Mouse (Mus musculus) kidney, postnatal 36 days (tissue): ENCODE results near the gene Osbpl3.

Experiments
- DNase-seq, 2 experiments: peaks; one replicate each; pipeline ENCODE4 v3.0.0; 2021 to 2022; ENCODE audit warnings: mixed read lengths in 2 of 2

Osbpl3 gene

DNA sequence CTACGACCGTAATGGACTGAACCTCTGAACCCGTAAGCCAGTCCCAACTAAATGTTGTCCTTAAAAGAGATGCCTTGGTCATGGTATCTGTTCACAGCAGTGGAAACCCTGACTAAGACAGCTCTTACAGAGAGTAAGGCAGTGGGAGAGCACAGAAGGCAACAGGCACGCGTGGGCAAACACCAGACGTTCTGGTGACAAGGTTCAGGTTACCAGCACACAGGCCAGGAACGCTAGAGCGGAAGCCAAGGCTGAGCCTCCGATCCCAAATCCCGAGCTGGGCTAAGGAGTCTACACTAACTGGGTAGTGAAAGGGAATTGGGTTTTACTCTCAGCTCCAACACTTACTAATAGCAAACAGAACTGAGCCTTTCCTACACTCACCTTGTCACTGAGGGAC lies 3.8 kb downstream of the Osbpl3 start:
- peak; percentile 53 to 64 for DNase-seq

DNA sequence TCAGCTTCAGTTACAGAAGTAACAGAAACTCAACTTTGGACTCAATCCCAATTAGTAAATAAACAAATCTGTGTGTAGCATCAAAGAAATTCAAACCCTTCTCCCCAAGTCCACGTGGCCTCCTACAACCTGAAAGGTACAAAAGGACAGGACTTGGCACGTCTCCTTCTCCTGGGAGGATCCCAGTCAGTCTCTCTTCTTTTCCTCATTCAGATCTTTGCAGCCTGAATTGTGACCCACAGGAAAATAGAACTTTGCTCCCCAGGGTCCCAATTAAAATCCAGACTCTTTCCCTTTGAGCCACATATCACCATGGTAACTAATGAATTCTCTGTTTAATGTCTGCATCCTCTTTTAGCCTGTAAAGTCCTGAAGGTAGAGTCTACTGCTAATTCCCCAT lies 10.4 kb downstream of the Osbpl3 start:
- peak; percentile 67 to 87 for DNase-seq

DNA sequence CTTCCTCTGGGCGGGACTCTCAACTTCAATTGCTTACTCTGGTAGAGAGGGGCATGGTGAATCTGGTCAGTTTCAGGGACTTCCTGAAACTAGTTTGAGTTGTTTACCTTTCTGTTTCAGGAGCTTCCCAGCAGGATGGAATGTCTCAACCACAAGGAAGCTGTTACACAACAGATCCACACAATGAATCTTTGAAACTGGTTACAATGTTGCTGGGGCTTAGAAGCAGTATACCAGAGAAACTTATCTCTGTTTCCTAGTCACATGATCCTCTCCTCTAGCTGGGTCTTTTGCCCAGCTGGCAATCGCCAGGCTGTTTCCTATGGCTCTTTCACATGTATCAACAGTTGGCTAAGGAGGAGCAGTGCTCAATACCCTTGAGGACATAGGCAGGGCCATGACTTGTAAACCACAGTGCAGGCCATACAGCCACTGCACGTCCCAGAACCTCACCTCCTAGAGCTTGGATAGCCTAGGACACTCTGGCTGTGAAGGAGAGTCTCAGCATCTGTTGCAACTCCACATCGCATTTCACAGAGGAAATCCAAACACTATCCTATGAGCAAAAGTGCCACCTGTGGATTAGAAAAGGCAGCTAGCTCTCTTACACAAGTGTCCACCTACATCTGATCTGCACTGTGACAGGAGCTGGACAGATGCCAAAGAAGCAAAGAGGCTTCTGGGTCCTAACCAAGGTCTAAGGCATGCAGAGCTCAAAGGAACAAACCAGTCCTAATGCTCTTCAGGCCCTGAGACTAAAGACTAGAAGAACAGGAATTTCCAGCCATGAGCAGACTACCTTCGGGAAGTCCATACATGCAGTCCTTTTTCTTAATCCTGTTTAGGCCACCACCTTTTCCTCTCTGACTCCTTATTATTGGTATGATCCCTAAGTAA lies 14.8 kb downstream of the Osbpl3 start:
- peak in 1 of 2 experiments; percentile 51 for DNase-seq

DNA sequence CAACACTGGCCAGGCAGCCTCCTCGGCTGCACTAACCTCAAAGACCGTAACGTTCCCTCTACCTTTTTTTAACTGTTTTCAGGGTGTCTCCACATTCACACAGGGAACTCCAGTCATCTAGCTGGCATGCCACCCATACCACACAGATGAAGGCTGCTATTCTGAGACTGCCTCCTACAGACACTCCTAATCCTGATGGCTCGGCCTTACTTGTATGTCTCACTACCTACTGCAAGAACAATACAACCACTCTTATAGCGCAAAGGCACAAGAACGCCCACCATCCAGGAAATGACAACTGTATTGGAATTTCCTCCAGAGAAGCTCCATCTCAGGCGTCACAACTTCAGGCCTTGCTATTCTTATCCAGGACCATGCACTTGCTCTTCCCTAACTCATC lies 15.8 kb downstream of the Osbpl3 start:
- DNase-seq, result no peak

DNA sequence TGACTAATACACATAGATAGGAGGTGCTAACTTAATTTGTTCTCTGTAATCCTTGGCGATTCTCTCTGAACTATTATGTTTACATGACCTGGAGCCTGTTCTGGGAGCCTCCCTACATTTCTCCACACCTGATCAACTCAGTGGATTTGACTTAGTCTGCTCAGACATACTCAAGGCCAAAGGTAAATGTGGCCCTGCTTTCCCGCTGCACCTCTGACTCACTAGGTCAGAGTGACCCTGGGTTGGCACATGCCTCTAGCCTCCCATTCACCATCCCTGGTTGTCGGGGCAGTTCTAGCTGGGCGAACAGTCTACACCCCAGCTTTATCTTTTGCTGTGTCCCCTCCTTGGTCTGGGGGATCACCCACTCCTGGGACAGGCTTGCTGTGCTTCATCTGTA lies 17.1 kb downstream of the Osbpl3 start:
- peak; percentile 38 to 52 for DNase-seq

DNA sequence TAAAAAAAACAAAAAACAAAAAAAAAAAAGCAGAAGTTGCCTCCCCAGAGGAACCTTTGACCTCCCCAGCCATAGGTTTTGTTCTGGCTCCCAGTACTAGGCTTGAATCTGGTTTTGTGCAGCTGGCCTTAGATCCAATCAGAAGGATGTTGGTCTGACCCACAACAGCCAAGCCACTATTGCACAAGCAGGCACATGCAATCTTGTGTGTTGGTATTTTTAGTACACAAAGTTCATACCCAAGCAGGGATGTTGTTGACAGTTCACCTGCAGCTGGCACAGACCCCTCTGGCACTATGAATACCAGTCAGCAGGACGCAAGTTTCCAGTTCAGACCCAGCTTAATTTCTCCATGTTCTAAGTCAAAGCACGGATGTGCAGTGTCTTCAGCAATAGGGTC lies 18.2 kb downstream of the Osbpl3 start:
- peak in 1 of 2 experiments; percentile 51 for DNase-seq

DNA sequence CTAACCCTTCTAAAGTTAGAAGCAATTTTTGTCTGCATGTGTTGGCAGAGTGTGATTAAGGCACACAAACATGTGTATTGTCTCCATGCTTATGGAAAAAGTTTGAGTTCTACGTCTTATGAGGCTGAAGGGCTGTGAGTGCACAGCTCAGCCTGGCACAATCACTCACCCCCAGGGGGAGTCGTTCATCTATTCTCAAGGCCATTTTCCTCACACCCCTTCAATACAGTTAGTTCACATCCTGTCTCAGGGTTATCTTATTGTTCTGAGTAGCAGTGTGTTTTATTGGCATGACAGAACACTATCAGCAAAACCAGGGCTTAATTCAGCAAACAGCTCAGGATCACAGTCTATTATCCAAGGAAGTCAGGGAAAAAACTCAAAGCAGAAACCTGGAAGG lies 19.3 kb downstream of the Osbpl3 start:
- peak in 1 of 2 experiments; percentile 44 for DNase-seq

DNA sequence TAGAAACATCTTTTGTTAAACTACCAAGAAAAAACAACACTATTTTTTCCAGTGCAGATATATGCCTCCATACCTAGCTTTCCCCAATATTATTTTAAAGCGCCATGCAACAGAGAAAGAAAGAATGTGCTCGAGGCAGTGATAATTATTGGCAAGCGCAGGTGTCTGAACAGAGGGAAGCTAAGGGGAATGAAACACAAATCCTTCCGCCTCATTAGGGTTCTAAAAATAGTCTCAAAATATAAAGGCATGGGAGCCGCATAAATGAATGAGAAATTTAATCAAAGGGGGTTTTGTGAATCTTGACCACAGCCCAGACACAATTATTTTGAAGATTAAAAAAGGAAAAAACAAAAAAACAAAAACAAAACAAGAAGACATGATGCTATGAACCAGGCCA lies 23.5 kb downstream of the Osbpl3 start:
- DNase-seq, result no peak

DNA sequence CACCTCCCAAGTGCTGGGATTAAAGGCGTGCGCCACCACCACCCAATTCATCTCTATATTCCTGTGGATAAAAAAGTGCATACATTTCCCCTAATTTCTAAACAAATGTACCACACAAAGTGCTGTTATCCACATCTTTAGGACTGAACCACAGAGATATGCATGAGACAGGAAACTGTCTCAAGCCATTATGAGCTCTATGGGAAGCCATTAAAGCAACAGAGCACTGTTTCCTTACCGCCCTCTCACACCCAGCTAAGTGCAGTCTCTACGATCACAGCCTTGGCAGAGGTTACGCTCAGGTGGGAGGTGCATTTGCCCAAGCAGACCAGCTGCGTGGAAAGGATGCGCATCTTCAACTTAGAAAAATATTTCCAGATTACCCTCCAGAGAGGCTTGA lies 26.7 kb downstream of the Osbpl3 start:
- DNase-seq, result no peak

DNA sequence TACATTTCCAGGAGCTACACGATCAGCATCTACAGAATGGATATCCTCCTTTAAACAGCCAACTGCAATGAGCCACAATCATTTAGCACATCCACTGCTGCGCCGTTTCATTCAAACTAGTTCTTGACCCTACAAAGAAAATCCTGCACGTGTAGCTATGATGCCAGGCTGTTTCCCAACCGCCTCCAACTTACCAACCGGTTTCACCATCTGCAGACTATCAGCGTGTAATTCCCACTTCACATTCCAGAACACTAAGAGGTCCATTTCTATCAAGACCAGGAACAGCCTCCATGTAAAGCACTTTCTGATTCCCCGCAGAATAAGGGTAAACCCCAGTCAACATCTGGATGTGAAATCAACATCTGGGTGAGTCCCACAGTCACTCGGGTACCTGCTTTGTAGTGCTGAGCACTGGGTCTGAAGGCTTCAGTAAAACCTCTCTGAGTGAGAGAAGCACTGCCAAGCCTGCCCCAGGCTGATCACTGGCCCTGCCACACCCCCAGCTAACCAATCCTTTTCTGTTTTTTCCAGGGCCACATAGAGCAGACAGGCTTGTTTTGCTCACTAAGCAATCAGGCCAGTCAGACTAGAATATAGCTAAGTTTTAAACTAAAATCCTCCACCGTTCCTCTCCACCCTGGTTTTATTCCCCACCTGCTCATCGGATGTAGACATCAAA lies 28.8 kb downstream of the Osbpl3 start:
- peak; percentile 33 to 42 for DNase-seq

DNA sequence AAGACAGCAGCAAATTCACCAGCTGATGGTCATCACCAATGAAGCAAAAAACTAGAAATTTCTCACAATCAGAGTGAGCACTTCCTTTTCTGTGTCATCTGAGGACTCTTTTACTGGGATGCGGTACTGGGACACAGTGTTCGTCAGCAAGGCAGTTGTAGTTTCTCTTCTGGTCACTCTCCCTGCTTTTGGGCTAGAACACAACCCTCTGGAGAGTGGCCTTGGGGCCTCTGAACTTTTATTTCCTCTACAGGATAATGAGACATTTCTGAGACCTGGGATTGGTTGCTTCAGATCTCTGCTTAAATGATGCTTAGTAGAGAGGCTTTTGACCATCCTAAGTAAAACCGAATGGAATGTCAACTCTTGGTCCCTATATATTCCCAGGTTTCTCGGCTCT lies 29.4 kb downstream of the Osbpl3 start:
- DNase-seq, result peak in 1 of 2 experiments; percentile 32

DNA sequence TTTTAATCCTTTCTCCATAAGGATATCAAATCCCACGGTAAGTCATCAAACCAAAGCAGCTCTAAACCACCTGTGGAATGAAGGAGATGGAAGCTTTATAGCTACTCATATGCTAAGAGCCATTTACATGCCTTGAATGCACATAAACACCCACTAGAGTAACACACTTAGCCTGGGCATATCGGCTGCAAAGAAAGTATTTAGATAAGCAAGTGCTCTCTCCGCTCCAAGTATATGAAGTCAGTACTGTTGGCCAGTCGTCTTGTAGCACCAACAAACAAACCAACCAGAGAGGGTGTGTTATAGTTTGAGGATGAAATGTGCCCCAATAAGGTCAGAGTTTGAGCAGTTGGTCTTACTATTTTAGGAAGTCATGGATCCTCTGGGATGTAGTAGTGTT lies 31.7 kb downstream of the Osbpl3 start:
- DNase-seq, result no peak

DNA sequence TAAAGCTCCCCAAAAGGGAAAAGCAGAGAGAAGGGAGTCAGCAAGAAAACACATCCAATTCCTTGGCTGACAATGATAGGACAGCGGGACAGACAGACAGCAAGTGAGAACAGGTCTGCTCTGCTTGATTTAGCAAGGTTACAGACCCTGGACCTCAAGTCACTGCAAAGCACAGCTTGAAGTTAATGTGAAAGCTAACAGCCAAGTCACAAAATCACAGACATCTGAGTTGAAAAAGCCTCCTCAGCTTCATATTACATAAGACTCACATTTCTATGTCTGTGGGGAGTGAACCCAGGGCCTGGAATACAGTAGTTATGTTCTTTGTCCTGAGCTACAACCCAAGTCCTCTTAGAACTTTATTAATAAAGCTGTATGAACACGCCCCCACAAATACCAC lies 35.6 kb downstream of the Osbpl3 start:
- DNase-seq, result peak in 1 of 2 experiments; percentile 76

DNA sequence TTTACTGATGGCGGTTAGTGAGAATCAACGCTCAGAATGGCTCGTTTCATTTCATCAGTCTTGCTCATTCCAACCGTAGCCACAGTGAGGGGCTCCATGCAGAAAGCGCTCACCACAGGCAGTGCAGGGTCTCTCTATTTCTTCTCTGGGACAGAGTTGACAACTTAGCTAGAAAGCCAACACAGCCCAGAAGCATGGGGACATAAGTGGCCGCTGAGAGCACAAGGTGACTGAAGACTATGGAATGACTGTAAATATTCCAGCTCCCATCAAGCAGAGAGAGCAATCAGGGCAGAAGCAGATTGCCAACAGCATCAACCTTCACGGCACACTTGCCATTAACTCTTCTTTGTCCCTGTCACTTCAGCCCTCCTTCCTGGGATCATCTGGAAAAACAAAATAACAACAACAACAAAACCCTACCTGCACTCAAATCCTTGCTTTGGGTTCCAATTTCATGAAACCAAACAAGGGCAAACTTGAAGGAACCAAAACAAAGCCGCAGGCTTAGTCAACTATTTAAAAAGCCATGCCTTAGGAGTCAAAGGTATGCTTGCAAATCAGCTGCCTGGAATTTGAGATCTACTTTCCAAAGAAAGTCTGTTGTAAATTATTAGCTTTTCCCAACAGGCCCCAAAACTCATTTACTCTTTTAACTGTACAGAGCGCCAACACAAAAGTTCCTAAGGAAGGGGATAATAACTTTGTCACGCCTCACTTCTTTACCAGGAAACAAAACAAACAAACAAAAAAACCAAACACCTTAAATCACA lies 36.3 kb downstream of the Osbpl3 start:
- peak; percentile 42 to 76 for DNase-seq

DNA sequence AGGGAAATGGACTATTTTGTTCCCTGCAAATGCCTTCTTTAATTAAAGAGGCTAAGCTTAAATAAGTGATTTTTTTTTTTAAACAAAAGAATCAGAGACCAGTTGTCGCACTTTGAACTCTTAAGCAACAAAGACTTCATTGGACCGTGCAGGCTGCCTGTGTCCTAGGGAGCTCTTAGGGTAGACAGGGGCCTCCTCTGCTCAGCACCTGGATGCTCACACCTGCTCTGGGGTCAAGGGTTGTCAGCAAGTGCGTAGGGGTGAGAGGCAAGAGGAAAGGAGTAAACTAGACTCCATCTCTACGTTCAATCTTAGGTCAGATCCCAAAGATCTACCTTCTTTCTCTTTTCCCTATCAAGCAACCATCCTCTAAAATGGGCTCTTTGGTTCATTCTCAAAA lies 37.0 kb downstream of the Osbpl3 start:
- DNase-seq, result peak; percentile 58 to 64

DNA sequence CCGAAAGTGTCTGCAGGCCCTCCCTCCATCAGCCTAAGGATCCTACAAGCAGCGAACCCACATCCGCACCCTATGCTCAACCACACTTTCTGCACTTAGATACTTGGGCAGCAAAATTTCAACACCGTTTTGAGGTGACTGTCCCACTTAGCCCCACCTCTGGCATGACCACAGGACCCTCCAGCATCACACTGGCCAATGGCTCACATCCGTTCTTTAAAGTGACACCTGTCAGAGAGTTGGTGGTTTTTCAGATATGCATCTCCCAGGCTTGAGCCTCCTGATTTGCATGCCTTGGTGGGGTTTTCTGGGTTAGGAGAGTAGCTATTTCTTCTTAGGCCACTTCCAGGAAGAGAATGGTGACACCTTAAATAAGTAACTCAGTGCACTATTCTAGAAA lies 39.1 kb downstream of the Osbpl3 start:
- DNase-seq, result no peak

DNA sequence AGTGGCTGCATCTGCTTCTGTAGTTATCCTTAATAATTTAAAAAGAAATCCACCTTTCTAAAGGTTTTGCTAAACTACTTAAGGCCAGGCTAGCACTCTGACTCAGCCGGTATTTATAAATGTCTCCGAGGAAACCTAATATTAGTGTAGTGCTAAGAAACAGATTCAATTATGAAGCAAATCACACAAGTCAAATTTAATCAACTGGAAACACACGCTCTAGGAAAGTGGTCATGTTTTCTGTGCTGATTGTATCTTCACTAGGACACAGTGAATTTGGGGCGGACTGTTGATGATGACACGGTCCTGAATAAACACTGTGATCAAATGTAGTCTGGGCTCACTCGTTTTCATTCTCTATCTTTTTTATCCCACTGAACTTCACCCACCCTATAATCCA lies 40.6 kb downstream of the Osbpl3 start:
- DNase-seq, result no peak

DNA sequence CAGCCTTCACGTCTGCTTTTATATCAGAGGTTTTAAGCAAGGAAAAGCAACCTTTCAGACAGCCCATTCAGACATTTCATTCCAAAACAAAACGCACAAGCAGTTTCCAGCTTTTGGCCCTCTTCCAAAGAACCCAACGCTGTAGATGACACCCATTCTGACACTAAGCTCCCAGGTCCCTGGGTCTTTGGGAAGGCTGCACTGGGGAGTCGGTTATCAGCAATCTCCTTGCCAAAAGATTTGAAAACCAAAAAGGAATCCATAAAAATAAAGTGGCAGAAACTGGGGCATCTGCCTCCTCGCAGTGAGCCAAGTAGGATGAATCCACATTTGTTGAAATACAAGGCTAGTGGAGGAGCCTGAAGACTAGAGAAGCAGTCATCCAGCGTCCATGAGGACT lies 41.5 kb downstream of the Osbpl3 start:
- DNase-seq, result no peak

DNA sequence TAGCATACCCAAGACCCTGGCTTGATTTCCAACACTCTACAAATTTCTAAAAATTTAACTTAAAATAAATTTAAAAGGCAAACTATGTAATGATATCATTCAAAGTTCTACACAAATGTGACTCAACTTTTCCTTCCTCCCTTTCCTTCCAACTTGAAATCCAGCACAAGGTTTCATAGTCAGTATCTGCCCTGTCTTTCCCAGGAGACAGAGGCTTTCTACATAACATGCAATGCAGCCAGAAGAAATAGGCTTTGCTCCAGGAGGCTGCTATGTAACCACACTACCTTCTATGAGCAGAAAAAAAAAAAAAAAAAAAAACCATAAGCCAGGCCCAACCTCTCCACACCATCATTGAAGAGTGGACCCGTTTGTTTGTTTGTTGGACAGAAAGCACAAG lies 42.6 kb downstream of the Osbpl3 start:
- no peak for DNase-seq

DNA sequence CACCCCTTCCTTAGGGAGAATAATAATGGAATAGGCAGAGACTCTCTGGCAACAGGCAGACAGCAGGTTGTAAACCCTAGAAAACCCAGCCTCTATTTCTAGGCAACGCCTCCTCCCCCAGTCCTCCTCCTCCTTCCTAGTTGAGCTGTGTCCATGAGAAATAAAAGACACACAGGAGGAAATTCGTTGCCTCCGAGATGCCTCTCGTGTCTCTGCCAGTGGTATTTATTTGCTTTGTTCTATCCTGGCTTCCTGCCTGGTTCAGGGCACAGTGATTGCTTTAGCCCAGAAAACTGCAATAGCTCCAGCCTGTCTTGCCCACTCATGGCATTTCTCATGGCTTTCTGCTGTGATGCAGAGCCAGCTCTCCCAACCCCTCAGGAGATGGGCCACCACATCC lies 43.8 kb downstream of the Osbpl3 start:
- no peak for DNase-seq

DNA sequence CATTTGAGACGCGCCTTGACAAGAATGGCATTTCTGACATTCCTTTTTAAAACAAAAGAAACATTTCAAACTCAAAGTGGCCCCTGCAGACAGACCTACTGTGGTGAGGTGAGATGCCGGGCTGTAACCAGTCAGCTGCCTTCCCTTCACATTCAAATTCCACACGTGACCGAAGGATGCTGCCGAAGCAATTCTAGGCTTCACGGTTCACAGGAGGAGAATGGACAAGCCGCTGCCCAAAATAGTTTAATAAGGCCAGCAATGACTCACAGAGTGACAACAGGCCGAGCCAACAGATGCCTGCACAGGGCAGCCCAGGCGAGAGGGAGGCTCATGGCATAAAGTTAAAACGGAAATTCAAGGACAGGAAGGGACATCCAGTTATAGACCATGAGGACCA lies 51.3 kb downstream of the Osbpl3 start:
- DNase-seq, result peak; percentile 77 to 87

DNA sequence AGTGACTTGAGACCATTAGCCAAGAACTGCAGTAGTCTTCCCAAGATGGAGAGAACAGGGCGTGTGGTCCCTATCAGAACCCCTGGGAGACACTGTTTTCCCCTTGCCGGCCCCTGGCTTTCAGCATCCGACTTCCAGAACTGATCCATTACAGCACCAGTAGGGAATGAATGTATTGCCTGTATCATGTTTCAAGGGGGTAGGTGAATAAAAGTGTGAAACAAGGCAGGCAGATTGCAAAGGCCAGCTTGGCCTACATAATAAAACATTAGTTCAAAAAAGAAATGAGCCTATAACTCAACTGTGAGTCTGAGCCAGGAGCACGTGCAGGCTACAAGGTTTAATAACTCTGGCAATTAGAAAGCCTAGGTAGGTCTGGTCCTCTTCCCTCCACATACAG lies 52.5 kb downstream of the Osbpl3 start:
- no peak for DNase-seq

DNA sequence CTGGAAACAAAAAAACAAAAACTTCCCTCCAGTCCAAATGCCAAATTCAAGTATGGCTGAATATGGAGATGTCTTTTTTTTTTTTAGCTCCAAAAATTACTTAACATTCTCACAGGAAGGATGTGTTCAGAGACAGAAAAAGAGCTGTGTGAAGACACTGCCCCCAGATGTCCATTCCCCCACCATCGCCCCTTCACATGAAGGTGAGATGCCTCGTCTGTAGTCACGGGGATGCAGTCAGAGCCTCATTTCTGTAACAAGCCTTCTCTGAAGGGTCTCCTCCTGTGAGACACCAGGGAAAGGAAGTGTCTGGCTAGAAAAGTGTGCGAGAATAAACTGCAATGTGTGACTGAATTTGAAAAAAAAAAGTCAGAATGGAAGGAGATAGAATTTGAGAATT lies 53.1 kb downstream of the Osbpl3 start:
- no peak for DNase-seq

DNA sequence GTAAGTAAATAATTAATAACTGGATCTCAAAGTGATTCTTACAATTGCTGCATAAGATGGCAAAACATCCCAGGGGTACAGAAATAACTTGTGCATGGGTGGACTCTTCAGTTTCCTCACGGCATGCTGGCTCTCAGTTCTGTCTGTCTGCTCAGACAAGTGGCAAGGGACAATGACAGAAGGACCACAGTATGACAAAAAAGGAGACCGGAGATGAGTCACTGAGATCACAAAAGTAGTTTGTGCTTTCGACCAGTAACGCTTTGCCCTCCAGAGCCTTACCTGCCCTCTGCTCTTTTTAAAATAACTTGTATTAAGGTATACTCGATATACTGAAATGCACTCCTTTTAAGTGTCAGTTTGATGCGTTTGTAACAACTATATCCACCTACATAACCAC lies 55.8 kb downstream of the Osbpl3 start:
- DNase-seq, result no peak
